Mouse (Mus musculus) kidney, adult 2 months (tissue): ENCODE data around the gene Aanat. TPM values are rescaled to one million over a fixed set of nuclear protein-coding genes. Genes with fewer than 3 reads are reported as not detected.

Experiments used
- DNase-seq: peaks from one replicate; pipeline ENCODE4 v3.0.0; 2021
- H3K27ac ChIP-seq: fragments of 200-500 bp; 2 replicates; pipeline ENCODE4 v1.5.1; 2012; ENCODE audit warnings: low read depth, low read length, control low read depth, inconsistent platforms; ENCODE audit not compliant: insufficient read depth
- H3K27me3 ChIP-seq: fragments of 200-500 bp; replicated peaks from 2 replicates; pipeline ENCODE4 v1.6.1; 2012; ENCODE audit warnings: mild to moderate bottlenecking, moderate library complexity, low read length, inconsistent platforms; ENCODE audit not compliant: control insufficient read depth, insufficient read depth
- H3K36me3 ChIP-seq: fragments of 200-500 bp; 2 replicates; pipeline ENCODE4 v1.6.1; 2012; ENCODE audit warnings: mild to moderate bottlenecking, moderate library complexity, low read length, inconsistent platforms; ENCODE audit not compliant: control insufficient read depth, insufficient read depth
- H3K4me1 ChIP-seq: fragments of 200-500 bp; 2 replicates; pipeline ENCODE4 v1.6.1; 2011; ENCODE audit warnings: low read length; ENCODE audit not compliant: control insufficient read depth, insufficient read depth
- H3K4me3 ChIP-seq: fragments of 200-500 bp; 2 replicates; pipeline ENCODE4 v1.5.1; 2011; ENCODE audit warnings: mild to moderate bottlenecking, low read depth, low read length, control low read depth; ENCODE audit not compliant: insufficient read depth
- CTCF ChIP-seq: fragments of 200-500 bp; conservative IDR thresholded peaks from 2 replicates; pipeline ENCODE4 v1.5.1; 2011; ENCODE audit warnings: low read depth, mild to moderate bottlenecking, control low read depth, low read length, moderate library complexity, mixed read lengths; ENCODE audit not compliant: insufficient read depth, insufficient read length
- POLR2A ChIP-seq: fragments of 200-500 bp; IDR thresholded peaks from one replicate; pipeline ENCODE4 v1.6.1; 2011; ENCODE audit warnings: low read depth, low read length, control low read depth
- WGBS: fragments of 180-500 bp; shearing (Covaris S2); methylation state at CpG from one replicate; pipeline ENCODE4 v1.1.7; 2018; 5-methylcytosine and 5-hydroxymethylcytosine counted together
- polyA plus RNA-seq: library from polyadenylated mRNA; depleted of rRNA; stranded (reverse); fragments of >200 nt; gene quantifications from 2 replicates; pipeline ENCODE4 v1.2.3, GENCODE M21; 2012

The Aanat gene
- polyA plus RNA-seq, 1 experiment: not detected

- H3K36me3 ChIP-seq: no peaks in the 10 kb centered on the region
- H3K27me3 ChIP-seq: no peaks in the 10 kb centered on the region
- H3K4me1 ChIP-seq: no peaks in the 10 kb centered on the region
- H3K27ac ChIP-seq: no peak overlapping the region
- no peak overlapping the region for H3K4me3 ChIP-seq
- TF ChIP-seq CTCF (no peak), POLR2A (no peak)
- no peak for DNase-seq
- WGBS: 90% methylated on average over 8 of the region's 8 CpGs
These were observed 12.0 kb downstream of the Aanat start for GRCm38 (mm10) chr11:116598193-116598592.

GRCm38 (mm10) chr11:116599230-116599629 is 13.0 kb downstream of the Aanat start:
- Histone ChIP-seq H3K27ac (no peak overlapping the region), H3K36me3 (no peaks in the 10 kb centered on the region), H3K27me3 (no peaks in the 10 kb centered on the region), H3K4me3 (no peak overlapping the region), H3K4me1 (no peaks in the 10 kb centered on the region)
- no peak for DNase-seq
- WGBS: 95% methylated on average over 15 of the region's 15 CpGs
- no peak for TF ChIP-seq CTCF
- no peak for TF ChIP-seq POLR2A

GRCm38 (mm10) chr11:116601166-116601565 is 14.9 kb downstream of the Aanat start:
- no peak for TF ChIP-seq POLR2A
- no peak for TF ChIP-seq CTCF
- no peaks in the 10 kb centered on the region for H3K27me3 ChIP-seq
- no peak overlapping the region for H3K4me3 ChIP-seq
- H3K4me1 ChIP-seq: no peaks in the 10 kb centered on the region
- no peak for DNase-seq
- no peaks in the 10 kb centered on the region; the same call in 1 of the 2 replicates for H3K36me3 ChIP-seq
- no peak overlapping the region for H3K27ac ChIP-seq
- 91% methylated on average over 8 of the region's 8 CpGs for WGBS

GRCm38 (mm10) chr11:116602043-116602442 is 15.8 kb downstream of the Aanat start:
- DNase-seq: no peak
- 95% methylated on average over 8 of the region's 8 CpGs for WGBS

GRCm38 (mm10) chr11:116603339-116603738 is 17.1 kb downstream of the Aanat start:
- no peaks in the 10 kb centered on the region for H3K27me3 ChIP-seq
- H3K36me3 ChIP-seq: no peaks in the 10 kb centered on the region; the same call in none of the 2 replicates
- 94% methylated on average over 10 of the region's 10 CpGs for WGBS
- H3K27ac ChIP-seq: no peak overlapping the region
- TF ChIP-seq POLR2A (no peak), CTCF (peak; percentile 64)
- no peak for DNase-seq
- no peaks in the 10 kb centered on the region for H3K4me1 ChIP-seq
- no peak overlapping the region for H3K4me3 ChIP-seq

More at GRCm38 (mm10) chr11:116602043-116602442, 15.8 kb downstream of the Aanat start:
- H3K4me1 ChIP-seq: no peaks in the 10 kb centered on the region
- TF ChIP-seq CTCF (no peak), POLR2A (no peak)
- no peak overlapping the region for H3K4me3 ChIP-seq
- H3K27me3 ChIP-seq: no peaks in the 10 kb centered on the region
- H3K27ac ChIP-seq: no peak overlapping the region
- H3K36me3 ChIP-seq: no peaks in the 10 kb centered on the region; the same call in 1 of the 2 replicates

GRCm38 (mm10) chr11:116604097-116604496 is 17.9 kb downstream of the Aanat start:
- Histone ChIP-seq H3K4me3 (no peak overlapping the region), H3K27me3 (no peaks in the 10 kb centered on the region), H3K4me1 (no peaks in the 10 kb centered on the region), H3K36me3 (no peaks in the 10 kb centered on the region; the same call in none of the 2 replicates), H3K27ac (no peak overlapping the region)
- whole genome bisulfite sequencing: 93% methylated on average over 12 of the region's 12 CpGs
- TF ChIP-seq CTCF (no peak), POLR2A (no peak)
- DNase-seq: no peak

GRCm38 (mm10) chr11:116607717-116608116 is 21.5 kb downstream of the Aanat start:
- Histone ChIP-seq H3K27ac (no peak overlapping the region), H3K4me1 (no peaks in the 10 kb centered on the region), H3K4me3 (no peak overlapping the region), H3K27me3 (no peaks in the 10 kb centered on the region), H3K36me3 (no peaks in the 10 kb centered on the region; the same call in none of the 2 replicates)
- 90% methylated on average over 3 of the region's 3 CpGs for WGBS
- TF ChIP-seq CTCF (no peak), POLR2A (no peak)
- no peak for DNase-seq
